Mouse (Mus musculus) heart, embryonic 10.5 days (tissue): ENCODE results near the gene Nek4. TPM values are rescaled to one million over a fixed set of nuclear protein-coding genes. Genes with fewer than 3 reads are reported as not detected.

Experiments
- DNase-seq: peaks from one replicate; pipeline ENCODE4 v3.0.0-alpha.2; 2017; ENCODE audit warnings: low spot score
- H3K27ac ChIP-seq: fragments of 300-500 bp; sonication (generic); 2 replicates; pipeline ENCODE4 v1.5.1; 2016; ENCODE audit warnings: mild to moderate bottlenecking
- H3K27me3 ChIP-seq: fragments of 300-500 bp; sonication (generic); 2 replicates; pipeline ENCODE4 v1.6.1; 2016; ENCODE audit warnings: mild to moderate bottlenecking; ENCODE audit not compliant: poor library complexity, insufficient read depth, severe bottlenecking
- H3K36me3 ChIP-seq: fragments of 300-500 bp; sonication (generic); 2 replicates; pipeline ENCODE4 v1.6.1; 2016; ENCODE audit warnings: mild to moderate bottlenecking, moderate library complexity
- H3K4me1 ChIP-seq: fragments of 300-500 bp; sonication (generic); 2 replicates; pipeline ENCODE4 v1.6.1; 2016; ENCODE audit warnings: mild to moderate bottlenecking
- H3K4me3 ChIP-seq: fragments of 300-500 bp; sonication (generic); 2 replicates; pipeline ENCODE4 v1.5.1; 2016; ENCODE audit warnings: mild to moderate bottlenecking, moderate library complexity
- H3K9me3 ChIP-seq: fragments of 300-500 bp; sonication (generic); 2 replicates; pipeline ENCODE4 v1.6.1; 2016; ENCODE audit warnings: mild to moderate bottlenecking, moderate library complexity
- WGBS: fragments of 180-500 bp; shearing (Covaris S2); methylation state at CpG from one replicate; pipeline ENCODE4 v1.1.7; 2016; 5-methylcytosine and 5-hydroxymethylcytosine counted together
- polyA plus RNA-seq: library from polyadenylated mRNA; unstranded; fragments of >200 nt; fragmentation: Nextera tagmentation; extraction: Ambion mirVana; gene quantifications from 2 replicates; pipeline ENCODE4 v1.2.1, GENCODE M21; 2016

Nek4 gene
- polyA plus RNA-seq = 7.3 and 13.4 TPM in 2 replicates

DNA sequence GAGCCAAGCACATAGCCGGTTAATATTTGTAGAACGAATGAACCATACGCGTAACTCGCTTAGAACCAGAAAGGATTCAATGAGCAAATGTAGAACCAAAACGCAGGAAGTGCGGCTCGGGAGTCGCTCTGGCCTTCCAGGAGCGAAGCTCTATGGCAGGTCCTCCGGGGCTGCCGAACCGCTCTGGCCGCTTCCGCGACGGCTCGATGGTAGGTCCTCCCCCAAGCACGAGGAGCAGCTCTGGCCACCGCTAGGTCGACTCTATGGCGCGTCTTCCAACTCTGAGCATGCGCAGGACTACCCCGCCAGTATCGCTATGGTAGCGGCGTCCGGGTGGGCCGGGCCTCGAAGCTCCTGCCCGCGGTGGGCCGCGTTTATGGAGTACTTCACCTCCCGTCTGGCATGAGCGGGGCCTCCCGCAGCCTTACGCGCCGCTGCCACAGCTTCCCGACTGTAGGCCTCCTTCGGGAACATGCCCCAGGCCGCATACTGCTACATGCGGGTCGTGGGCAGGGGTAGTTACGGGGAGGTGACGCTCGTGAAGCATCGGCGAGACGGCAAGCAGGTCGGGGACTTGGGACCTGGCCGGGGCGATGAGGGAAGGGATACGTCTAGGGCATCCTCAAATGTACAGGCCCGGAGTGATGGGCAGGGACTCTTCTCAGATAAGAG, at the start of gene Nek4:
Gene Nek4, plus strand, starts transcription at position 224 of the 672 bp plus-strand sequence.
- Histone ChIP-seq H3K4me1 (peaks cover 7% of the 10 kb centered on the region), H3K9me3 (no peaks in the 10 kb centered on the region), H3K27me3 (no peaks in the 10 kb centered on the region), H3K27ac (peak within 1 kb of the TSS; percentile 87), H3K4me3 (peak within 1 kb of the TSS; percentile 92), H3K36me3 (peaks cover 2% of the 10 kb centered on the region; the same call in 1 of the 2 replicates)
- WGBS = under 1% methylated on average over 57 of the region's 57 CpGs
- peak; percentile 99 for DNase-seq

DNA sequence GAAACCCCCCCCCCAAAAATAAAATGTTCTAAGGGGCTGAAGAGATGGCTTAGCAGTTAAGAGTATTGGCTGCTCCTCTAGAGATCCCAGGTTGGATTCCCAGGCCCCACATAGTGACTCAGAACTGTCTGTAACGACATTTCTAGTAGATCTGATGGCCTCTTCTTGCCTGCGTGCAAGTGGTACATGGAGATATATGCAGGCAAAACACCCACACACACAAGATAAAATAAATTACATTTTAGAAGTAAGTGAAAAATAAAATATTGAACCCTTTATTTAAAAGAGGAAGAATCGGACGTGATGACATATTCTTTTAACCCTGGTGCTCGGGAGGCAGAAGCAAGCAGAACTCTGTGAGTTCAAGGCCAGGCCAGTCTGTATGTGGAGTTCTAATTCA, 48.5 kb upstream of the Nek4 start:
- Histone ChIP-seq H3K27ac (no peak overlapping the region), H3K4me3 (no peak overlapping the region), H3K27me3 (no peaks in the 10 kb centered on the region), H3K36me3 (no peaks in the 10 kb centered on the region), H3K9me3 (no peaks in the 10 kb centered on the region; the same call in 1 of the 2 replicates), H3K4me1 (no peaks in the 10 kb centered on the region)
- DNase-seq = no peak
- WGBS = 84% methylated on average over 5 of the region's 5 CpGs

DNA sequence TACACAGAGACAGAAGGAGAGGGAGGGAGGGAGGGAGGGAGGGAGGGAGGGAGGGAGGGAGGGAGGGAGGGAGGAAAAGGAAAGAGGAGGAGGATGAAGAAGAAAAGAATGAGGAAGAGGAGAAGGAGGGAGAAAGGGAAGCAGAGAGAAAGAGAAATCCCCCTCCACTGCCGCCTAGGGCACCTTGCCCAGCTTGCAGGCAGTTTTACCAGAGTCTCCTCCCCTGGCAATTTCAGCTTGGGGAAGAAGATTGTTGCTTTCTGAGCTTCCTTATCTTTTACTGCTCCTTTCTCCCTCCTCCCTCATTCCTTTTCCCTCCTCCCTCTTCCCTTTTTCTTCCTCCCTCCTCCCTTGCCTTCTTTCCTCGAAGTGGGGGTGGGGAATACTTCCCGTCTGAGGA, 48.1 kb upstream of the Nek4 start:
- H3K4me3 ChIP-seq = no peak overlapping the region
- H3K36me3 ChIP-seq = no peaks in the 10 kb centered on the region
- H3K27ac ChIP-seq = no peak overlapping the region
- H3K9me3 ChIP-seq = no peaks in the 10 kb centered on the region; the same call in 1 of the 2 replicates
- no peaks in the 10 kb centered on the region for H3K27me3 ChIP-seq
- H3K4me1 ChIP-seq = no peaks in the 10 kb centered on the region
- DNase-seq = no peak
- WGBS = 65% methylated on average over 3 of the region's 3 CpGs

DNA sequence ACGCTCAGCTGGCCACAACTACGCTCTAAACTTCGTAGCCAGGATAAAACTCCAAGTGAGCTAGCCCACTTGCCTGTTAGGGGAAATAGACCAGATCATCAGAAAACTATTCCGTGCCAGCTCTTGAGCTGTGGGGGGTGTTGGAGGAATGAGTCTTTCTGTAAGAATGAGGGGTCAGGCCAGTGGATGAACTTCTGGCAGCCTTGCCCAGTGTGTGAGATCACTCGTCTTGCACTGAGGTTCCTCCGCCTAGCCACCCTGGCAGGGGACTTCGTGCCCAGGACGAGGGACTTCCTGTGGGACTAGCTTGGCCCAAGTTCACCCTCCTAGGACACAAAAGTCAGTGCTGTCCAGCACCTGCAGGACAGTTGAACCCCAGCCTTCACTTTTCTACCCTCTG, 46.9 kb upstream of the Nek4 start:
- Histone ChIP-seq H3K27me3 (no peaks in the 10 kb centered on the region), H3K9me3 (no peaks in the 10 kb centered on the region; the same call in 1 of the 2 replicates), H3K4me3 (no peak overlapping the region), H3K4me1 (no peaks in the 10 kb centered on the region), H3K27ac (no peak overlapping the region), H3K36me3 (no peaks in the 10 kb centered on the region)
- 79% methylated on average over 8 of the region's 8 CpGs for WGBS
- no peak for DNase-seq

DNA sequence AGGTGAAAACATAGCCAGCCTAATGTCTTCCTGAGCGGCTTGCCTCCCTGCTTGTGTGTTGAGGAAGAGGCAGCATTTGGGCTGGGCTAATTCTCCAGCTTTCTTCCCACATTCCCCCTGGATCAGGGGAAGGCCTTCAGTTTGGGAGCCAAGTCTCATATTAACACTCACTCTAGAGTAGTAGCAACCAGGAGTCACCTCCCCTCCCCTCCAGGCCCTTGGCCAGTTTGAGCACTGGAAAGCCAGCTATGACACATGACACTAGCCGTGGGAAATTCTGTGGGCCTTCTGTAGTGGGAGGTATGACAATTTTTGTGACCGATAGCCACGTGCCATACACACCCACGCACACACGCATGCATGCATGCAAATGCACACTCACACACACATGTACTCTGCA, 45.2 kb upstream of the Nek4 start:
- Histone ChIP-seq H3K4me1 (no peaks in the 10 kb centered on the region), H3K9me3 (no peaks in the 10 kb centered on the region), H3K27ac (no peak overlapping the region), H3K36me3 (no peaks in the 10 kb centered on the region), H3K4me3 (no peak overlapping the region), H3K27me3 (no peaks in the 10 kb centered on the region)
- no peak for DNase-seq
- 88% methylated on average over 6 of the region's 6 CpGs for WGBS

DNA sequence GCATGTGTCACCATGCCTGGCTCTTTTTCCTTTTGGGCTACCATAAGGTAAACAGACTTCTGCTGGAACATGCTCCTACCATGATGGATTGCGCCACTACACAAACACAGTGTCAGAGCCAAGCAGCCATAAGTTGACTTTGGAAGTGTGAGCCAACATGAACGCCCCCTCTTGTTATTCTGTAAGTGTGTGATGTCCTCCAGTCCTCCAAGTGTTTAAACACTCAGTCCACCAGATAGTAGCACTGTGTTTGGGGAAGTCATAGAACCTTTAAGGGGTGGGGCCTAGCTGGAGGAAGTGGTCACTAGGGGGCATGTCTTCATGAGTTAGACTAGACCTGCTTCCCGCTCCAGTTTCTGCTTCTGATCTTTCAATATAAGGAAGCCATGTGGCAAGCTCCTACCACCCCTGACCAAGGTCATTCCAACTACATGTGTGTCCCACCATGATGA, 43.3 kb upstream of the Nek4 start:
- WGBS = 79% methylated on average over 3 of the region's 3 CpGs
- no peaks in the 10 kb centered on the region for H3K36me3 ChIP-seq
- no peak for DNase-seq
- no peak overlapping the region for H3K4me3 ChIP-seq
- H3K27ac ChIP-seq = no peak overlapping the region
- no peaks in the 10 kb centered on the region for H3K27me3 ChIP-seq
- H3K4me1 ChIP-seq = no peaks in the 10 kb centered on the region
- no peaks in the 10 kb centered on the region for H3K9me3 ChIP-seq

DNA sequence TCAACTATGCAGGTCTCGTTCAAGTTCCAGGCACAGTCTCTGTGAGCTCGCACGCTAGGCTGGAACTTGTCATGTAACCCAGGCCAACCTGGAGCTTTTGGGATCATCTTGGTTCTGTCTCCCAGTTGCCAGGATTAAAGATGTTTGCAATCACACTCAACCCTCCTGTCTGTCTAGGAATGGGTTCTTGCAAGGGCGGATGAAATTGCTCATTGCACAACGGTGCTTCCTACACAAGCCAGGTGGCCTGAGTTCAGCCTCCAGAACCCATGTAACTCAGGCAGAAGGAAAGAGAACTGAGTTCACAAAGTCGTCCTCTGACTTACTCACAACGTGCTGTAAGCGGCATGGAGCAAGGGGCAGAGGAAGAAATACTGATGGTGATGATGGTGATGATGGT, 40.0 kb upstream of the Nek4 start:
- H3K27me3 ChIP-seq = no peaks in the 10 kb centered on the region; the same call in 1 of the 2 replicates
- H3K9me3 ChIP-seq = no peaks in the 10 kb centered on the region
- 89% methylated on average over 8 of the region's 8 CpGs for WGBS
- no peak overlapping the region for H3K27ac ChIP-seq
- no peaks in the 10 kb centered on the region for H3K36me3 ChIP-seq
- no peaks in the 10 kb centered on the region for H3K4me1 ChIP-seq
- no peak for DNase-seq
- no peak overlapping the region for H3K4me3 ChIP-seq

DNA sequence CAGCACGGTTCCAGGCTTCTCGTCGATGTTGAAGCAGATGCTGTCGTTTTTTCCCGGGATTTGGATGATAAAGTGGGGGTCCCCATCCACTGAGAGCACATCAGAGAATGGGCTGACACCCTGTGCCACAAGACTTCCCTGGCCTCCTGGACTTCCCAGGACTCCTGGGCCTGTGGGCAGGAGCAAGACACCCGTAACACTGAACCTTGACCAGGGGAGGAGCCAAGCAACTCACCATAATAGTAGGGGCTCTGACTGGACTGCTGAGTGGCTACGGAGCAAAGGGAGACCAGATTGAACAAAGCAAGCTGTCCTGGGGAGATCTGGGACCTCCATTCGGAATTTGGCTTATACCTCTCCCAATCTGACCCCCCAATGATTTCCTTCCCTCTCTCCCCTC, 38.5 kb upstream of the Nek4 start:
- Histone ChIP-seq H3K4me1 (no peaks in the 10 kb centered on the region), H3K9me3 (no peaks in the 10 kb centered on the region), H3K27ac (no peak overlapping the region), H3K36me3 (no peaks in the 10 kb centered on the region), H3K27me3 (no peaks in the 10 kb centered on the region; the same call in 1 of the 2 replicates), H3K4me3 (no peak overlapping the region)
- 76% methylated on average over 8 of the region's 8 CpGs for WGBS
- no peak for DNase-seq

DNA sequence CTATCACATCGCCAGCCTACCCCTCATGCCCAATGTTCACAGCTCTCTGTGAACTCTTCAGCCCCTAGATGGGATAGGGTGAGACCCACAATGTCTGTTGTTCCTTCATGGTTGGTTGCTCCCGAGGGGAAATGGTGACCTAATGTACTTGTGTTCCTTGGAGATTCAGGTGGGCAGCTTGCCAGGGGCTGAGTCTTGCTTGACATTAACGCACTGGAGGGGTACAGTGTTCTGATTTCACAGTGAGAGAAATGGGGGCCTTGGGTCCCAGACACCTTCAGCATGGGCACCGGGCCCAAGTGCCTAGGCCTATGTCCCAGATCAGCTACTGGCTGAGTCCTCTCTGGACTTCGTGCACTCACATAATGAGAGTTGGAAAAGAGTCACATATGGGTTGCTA, 37.8 kb upstream of the Nek4 start:
- no peak for DNase-seq
- H3K4me1 ChIP-seq = no peaks in the 10 kb centered on the region
- H3K36me3 ChIP-seq = no peaks in the 10 kb centered on the region
- H3K27ac ChIP-seq = no peak overlapping the region
- no peaks in the 10 kb centered on the region for H3K9me3 ChIP-seq
- no peak overlapping the region for H3K4me3 ChIP-seq
- 89% methylated on average over 5 of the region's 5 CpGs for WGBS
- no peaks in the 10 kb centered on the region; the same call in 1 of the 2 replicates for H3K27me3 ChIP-seq

DNA sequence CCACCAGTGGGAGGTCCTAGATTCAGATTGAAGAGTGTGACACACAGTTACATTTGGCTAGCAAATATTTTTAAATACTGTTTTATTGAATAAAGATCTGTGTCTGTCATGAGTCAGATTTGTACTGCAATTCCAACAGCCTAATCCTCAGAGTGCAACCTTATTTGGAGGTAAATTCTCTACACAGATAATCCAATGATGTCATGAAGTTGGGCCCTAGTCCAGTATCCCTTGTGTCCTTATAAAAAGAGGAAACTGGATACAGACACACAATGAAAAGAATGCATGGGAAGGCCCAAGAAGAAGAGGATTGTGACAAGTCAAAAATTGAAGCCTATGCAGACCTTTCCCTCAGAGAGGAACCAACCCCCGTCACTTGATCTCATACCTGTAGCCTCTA, 34.7 kb upstream of the Nek4 start:
- DNase-seq = no peak
- no peaks in the 10 kb centered on the region for H3K36me3 ChIP-seq
- no peaks in the 10 kb centered on the region for H3K4me1 ChIP-seq
- no peaks in the 10 kb centered on the region for H3K9me3 ChIP-seq
- H3K4me3 ChIP-seq = no peak overlapping the region
- no peak overlapping the region for H3K27ac ChIP-seq
- 84% methylated on average over 1 of the region's 1 CpGs for WGBS
- no peaks in the 10 kb centered on the region; the same call in 1 of the 2 replicates for H3K27me3 ChIP-seq

DNA sequence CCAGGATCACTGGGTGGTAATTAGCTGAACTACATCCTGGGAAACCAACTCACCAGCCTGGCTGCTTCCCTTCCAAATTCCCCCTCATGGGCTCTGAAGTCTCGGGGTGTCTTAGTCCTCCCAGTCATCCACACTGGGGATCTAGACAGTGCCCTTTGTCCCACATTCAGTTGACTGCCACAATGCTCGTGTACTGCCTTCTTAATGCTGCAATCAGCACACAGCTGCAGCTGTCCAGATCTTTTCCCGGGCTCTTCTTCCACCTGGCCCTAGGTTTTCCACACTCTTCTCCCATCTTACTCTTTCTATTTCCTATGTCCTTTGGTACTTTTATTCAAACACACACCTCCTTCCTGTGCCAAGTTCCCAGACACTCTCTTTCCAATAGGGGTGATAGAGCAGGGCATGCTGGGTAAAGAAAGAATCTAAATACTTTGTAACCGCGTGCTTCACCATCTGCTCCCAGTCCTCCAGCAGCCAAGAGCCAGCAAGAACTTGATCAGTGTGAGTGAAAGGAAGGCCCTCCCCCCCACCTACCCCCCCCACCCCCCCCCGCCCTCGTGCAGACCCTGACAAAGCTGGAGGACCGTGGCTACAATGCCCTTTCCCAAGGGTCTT, 29.0 kb upstream of the Nek4 start:
- WGBS = 65% methylated on average over 8 of the region's 8 CpGs

DNA sequence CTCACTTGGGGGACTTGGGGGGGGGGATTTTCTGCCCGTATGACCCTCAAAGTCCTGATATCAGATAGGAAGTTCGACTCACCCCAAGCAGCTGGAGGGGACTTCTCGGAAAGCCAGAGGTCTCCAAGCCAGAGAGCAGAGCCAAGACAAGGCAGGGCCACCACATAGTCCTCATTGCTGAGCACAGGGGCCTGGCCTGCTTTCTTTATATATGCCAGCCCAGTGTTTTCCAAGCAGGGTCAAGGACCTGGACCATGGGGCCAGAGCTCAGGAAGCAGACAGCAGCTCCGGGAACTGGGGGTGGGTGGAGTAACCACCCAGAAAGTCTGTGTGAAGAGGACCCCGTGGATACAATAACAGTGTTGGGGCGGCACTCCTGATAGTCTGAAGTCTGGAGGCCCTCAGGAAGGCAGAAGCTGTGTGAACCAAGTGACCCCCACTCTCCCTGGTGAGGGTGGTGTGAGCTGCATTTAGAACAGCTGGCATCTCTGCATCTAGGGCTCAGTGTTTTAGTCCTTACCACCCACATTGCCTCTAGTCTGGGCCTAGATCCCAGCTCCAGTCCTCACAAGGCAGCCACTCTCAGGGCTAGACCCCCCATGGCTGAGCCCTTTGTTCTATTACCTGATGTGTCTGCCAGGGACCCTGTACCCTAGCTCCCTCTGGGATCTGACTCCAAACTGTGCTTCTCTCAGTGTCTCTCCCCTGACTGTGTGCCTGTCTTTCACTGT, 27.6 kb upstream of the Nek4 start, which contains the start of gene Itih3:
Gene Itih3, minus strand, starts transcription at position 386 of the 731 bp plus-strand sequence.
- Histone ChIP-seq H3K27ac (peak within 1 kb of the TSS; percentile 16; the same call in 1 of the 2 replicates), H3K27me3 (no peaks in the 10 kb centered on the region; the same call in 1 of the 2 replicates), H3K4me3 (no peak within 1 kb of the TSS), H3K4me1 (peaks cover 15% of the 10 kb centered on the region), H3K9me3 (no peaks in the 10 kb centered on the region), H3K36me3 (no peaks in the 10 kb centered on the region)
- DNase-seq = no peak
- 43% methylated on average over 6 of the region's 6 CpGs for WGBS

More for the DNA sequence above, 29.0 kb upstream of the Nek4 start:
- Histone ChIP-seq H3K4me1 (peaks cover 15% of the 10 kb centered on the region), H3K27ac (no peak overlapping the region), H3K9me3 (no peaks in the 10 kb centered on the region), H3K36me3 (no peaks in the 10 kb centered on the region), H3K27me3 (no peaks in the 10 kb centered on the region; the same call in 1 of the 2 replicates), H3K4me3 (no peak overlapping the region)
- no peak for DNase-seq

DNA sequence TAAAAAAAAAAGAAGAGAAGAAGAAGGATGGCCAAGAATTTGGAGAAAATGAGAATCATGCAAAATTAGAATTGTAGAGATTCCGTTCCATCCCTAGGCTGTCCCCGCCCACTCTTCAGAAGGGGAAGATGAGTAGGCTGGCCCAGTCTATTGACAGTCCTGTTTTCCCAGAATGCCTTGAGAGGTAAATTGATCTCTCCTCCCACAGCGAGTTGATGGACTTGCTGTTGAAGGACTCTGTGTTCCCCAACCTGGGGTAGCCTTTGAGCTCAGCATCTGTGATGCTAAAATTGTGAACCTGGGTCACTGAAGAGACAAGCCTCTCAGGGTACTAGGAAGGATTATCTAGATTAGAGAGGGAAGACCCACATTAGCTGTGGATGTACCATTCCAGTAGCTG, 25.7 kb upstream of the Nek4 start:
- H3K9me3 ChIP-seq = no peaks in the 10 kb centered on the region
- peaks cover 15% of the 10 kb centered on the region for H3K4me1 ChIP-seq
- no peaks in the 10 kb centered on the region for H3K36me3 ChIP-seq
- H3K27ac ChIP-seq = no peak overlapping the region
- no peak for DNase-seq
- 87% methylated on average over 3 of the region's 3 CpGs for WGBS
- no peak overlapping the region for H3K4me3 ChIP-seq
- no peaks in the 10 kb centered on the region for H3K27me3 ChIP-seq
